Mouse (Mus musculus) lung, postnatal 0 days (tissue): ENCODE results near the gene N4bp2l2. TPM values are rescaled to one million over a fixed set of nuclear protein-coding genes. Genes with fewer than 3 reads are reported as not detected.

Experiments
- ATAC-seq: fragments of 200-750 bp; cut with Nextera tagmentation; 2 replicates; pipeline ENCODE4 v1.8.0; 2017; ENCODE audit warnings: moderate library complexity
- DNase-seq: peaks from one replicate; pipeline ENCODE4 v3.0.0-alpha.2; 2016; ENCODE audit warnings: low spot score
- H3K27ac ChIP-seq: fragments of 300-500 bp; sonication (generic); 2 replicates; pipeline ENCODE4 v1.5.1; 2014; ENCODE audit warnings: antibody characterized with exemption, mild to moderate bottlenecking, low read length, mixed read lengths
- H3K27me3 ChIP-seq: fragments of 300-500 bp; sonication (generic); replicated peaks from 2 replicates; pipeline ENCODE4 v1.6.1; 2014; ENCODE audit warnings: low read length, mixed read lengths; ENCODE audit not compliant: insufficient read depth
- H3K36me3 ChIP-seq: fragments of 300-500 bp; sonication (generic); 2 replicates; pipeline ENCODE4 v1.6.1; 2014; ENCODE audit warnings: low read length, mixed read lengths; ENCODE audit not compliant: insufficient read depth
- H3K4me1 ChIP-seq: fragments of 300-500 bp; sonication (generic); 2 replicates; pipeline ENCODE4 v1.6.1; 2014; ENCODE audit warnings: antibody characterized with exemption, low read depth, low read length, mixed read lengths; ENCODE audit not compliant: insufficient read depth
- H3K4me2 ChIP-seq: fragments of 300-500 bp; sonication (generic); replicated peaks from 2 replicates; pipeline ENCODE4 v1.6.1; 2014; ENCODE audit warnings: low read depth, mild to moderate bottlenecking, low read length, moderate library complexity, mixed read lengths
- H3K4me3 ChIP-seq: fragments of 300-500 bp; sonication (generic); 2 replicates; pipeline ENCODE4 v1.5.1; 2014; ENCODE audit warnings: low read depth, low read length
- H3K9ac ChIP-seq: fragments of 300-500 bp; sonication (generic); replicated peaks from 2 replicates; pipeline ENCODE4 v1.6.1; 2014; ENCODE audit warnings: low read depth, mild to moderate bottlenecking
- H3K9me3 ChIP-seq: fragments of 300-500 bp; sonication (generic); 2 replicates; pipeline ENCODE4 v1.6.1; 2016; ENCODE audit warnings: low read length, mixed read lengths
- CTCF ChIP-seq: IDR thresholded peaks from 2 replicates; pipeline ENCODE4 v1.5.1; 2016; ENCODE audit warnings: antibody characterized with exemption, mild to moderate bottlenecking
- EP300 ChIP-seq: IDR thresholded peaks from 2 replicates; pipeline ENCODE4 v1.6.1; 2016; ENCODE audit warnings: antibody characterized with exemption, mild to moderate bottlenecking, control low read depth
- WGBS: fragments of 180-500 bp; shearing (Covaris S2); extraction: QIAGEN DNeasy Blood & Tissue Kit; methylation state at CpG from one replicate; pipeline ENCODE4 v1.1.7; 2014; 5-methylcytosine and 5-hydroxymethylcytosine counted together
- polyA plus RNA-seq: library from polyadenylated mRNA; unstranded; fragments of >200 nt; fragmentation: Nextera tagmentation; extraction: Ambion mirVana; gene quantifications from 2 replicates; pipeline ENCODE4 v1.2.1, GENCODE M21; 2015

Gene N4bp2l2
- polyA plus RNA-seq, 1 experiment from 2014 or later: 36.7 TPM

DNA sequence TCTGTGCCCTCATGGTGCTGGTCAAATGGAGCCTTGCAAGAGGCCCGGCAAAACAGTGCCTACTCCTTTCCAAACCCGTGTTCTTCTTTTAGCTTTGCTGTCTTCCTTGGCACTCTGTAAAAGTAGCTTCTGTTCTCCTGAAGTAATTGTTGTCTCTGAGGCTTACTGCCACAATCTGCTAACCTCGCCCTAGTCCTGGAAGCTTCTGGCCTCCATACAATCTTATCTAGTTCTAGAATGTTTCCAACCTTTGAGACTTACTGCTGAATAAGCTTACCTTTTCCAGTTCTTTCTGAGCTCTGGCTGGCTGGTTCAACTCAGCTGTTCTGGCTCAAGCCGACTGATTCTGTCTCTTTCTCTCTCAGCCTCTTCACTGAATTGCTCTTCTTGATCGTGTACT, 104.2 kb downstream of the N4bp2l2 start:
- ATAC-seq (no peak), DNase-seq (no peak)
- WGBS: 93% methylated on average over 5 of the region's 5 CpGs

DNA sequence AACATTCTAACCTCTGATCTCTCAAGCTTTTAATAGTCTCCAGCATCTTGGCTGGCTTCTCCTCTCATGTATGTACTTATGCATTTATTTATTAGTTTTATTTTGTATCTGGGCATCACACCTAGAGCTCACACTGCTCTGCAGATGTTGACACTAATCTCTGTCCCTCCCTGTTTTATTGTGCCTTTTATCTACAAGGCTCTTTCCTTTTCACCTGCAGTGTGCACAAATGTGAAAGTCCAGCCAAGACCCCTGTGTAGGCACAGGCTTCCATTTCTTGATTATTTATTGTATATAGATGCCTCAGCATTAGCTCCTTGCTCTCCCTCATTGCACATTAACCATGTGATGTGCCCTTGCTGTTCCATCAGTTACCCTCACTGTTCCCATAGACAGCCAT, 104.6 kb downstream of the N4bp2l2 start:
- H3K27ac ChIP-seq: no peak overlapping the region
- H3K9ac ChIP-seq: no peak overlapping the region
- DNase-seq (no peak), ATAC-seq (no peak)
- H3K4me3 ChIP-seq: no peak overlapping the region
- 0 out of 2 replicates have a peak, but pooled peaks cover 7% of the 10 kb centered on the region for H3K36me3 ChIP-seq
- TF ChIP-seq CTCF (no peak), EP300 (no peak)
- no peak overlapping the region for H3K4me2 ChIP-seq
- H3K9me3 ChIP-seq: no peaks in the 10 kb centered on the region
- H3K4me1 ChIP-seq: no peaks in the 10 kb centered on the region
- H3K27me3 ChIP-seq: no peaks in the 10 kb centered on the region

More for the DNA sequence above, 104.2 kb downstream of the N4bp2l2 start:
- H3K4me2 ChIP-seq: no peak overlapping the region
- no peaks in the 10 kb centered on the region for H3K4me1 ChIP-seq
- no peak overlapping the region for H3K4me3 ChIP-seq
- no peak overlapping the region for H3K27ac ChIP-seq
- H3K27me3 ChIP-seq: no peaks in the 10 kb centered on the region
- no peaks in the 10 kb centered on the region for H3K9me3 ChIP-seq
- 0 out of 2 replicates have a peak, but pooled peaks cover 7% of the 10 kb centered on the region for H3K36me3 ChIP-seq
- no peak for TF ChIP-seq EP300
- no peak for TF ChIP-seq CTCF
- H3K9ac ChIP-seq: no peak overlapping the region

DNA sequence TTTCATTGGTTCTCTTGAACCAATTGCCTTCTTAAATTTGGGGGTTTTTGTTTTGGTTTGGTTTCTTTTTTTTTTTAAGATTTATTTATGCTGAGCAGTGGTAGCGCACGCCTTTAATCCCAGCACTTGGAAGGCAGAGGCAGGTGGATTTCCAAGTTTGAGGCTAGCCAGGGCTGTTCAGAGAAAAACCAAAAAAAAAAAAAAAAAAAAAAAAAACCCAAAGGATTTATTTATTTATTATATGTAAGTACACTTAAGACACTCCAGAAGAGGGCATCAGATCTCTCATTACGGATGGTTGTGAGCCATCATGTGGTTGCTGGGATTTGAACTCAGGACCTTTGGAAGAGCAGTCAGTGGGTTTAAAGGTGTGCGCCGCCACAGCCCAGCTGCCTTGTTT, 105.1 kb downstream of the N4bp2l2 start:
- Histone ChIP-seq H3K27me3 (no peaks in the 10 kb centered on the region), H3K27ac (no peak overlapping the region), H3K9me3 (no peaks in the 10 kb centered on the region), H3K36me3 (0 out of 2 replicates have a peak, but pooled peaks cover 7% of the 10 kb centered on the region), H3K4me1 (no peaks in the 10 kb centered on the region), H3K4me2 (no peak overlapping the region), H3K9ac (no peak overlapping the region), H3K4me3 (no peak overlapping the region)
- ATAC-seq: no peak
- WGBS: 88% methylated on average over 5 of the region's 5 CpGs
- TF ChIP-seq EP300 (no peak), CTCF (no peak)
- DNase-seq: no peak

DNA sequence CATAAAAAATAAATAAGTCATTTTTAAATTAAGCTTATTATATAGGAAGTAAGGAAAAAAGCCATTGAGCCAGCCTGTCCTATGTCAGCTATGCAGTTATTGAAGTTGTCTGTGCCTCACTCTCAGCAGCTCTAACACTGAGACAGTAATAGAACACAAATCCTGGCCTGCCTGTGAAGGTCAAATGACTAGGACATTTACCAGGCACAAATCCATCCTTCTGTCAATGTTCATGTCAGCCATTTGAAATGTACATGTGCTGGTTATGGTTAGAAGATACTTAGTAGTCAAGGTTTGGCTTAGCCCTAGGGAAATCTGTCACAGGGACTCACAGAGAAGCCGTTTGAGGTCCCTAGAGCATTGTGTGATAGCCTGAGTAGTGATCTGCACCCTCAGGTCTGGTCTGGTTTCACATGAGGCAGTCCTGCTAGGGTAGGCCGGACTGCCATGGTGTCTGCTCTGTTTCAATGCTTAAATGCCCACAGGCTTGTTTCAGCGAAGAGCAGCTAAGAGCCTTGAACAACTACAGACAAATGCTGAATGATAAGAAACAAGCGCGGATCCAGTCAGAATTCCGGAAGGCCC, 106.4 kb downstream of the N4bp2l2 start:
- no peak for ATAC-seq
- H3K9me3 ChIP-seq: no peaks in the 10 kb centered on the region
- H3K36me3 ChIP-seq: 0 out of 2 replicates have a peak, but pooled peaks cover 7% of the 10 kb centered on the region
- no peak overlapping the region for H3K27ac ChIP-seq
- no peaks in the 10 kb centered on the region for H3K4me1 ChIP-seq
- no peaks in the 10 kb centered on the region for H3K27me3 ChIP-seq
- 91% methylated on average over 6 of the region's 6 CpGs for WGBS
- DNase-seq: no peak
- H3K9ac ChIP-seq: no peak overlapping the region
- no peak for TF ChIP-seq EP300
- TF ChIP-seq CTCF: no peak
- H3K4me3 ChIP-seq: no peak overlapping the region
- no peak overlapping the region for H3K4me2 ChIP-seq

Other genes starting within 250 kb of the N4bp2l2 start
- not detected in 2 replicates for gene Zar1l, start 148.0 kb downstream of the N4bp2l2 start, polyA plus RNA-seq
- 5.3 and 6.5 TPM in 2 replicates for gene Brca2, start 143.6 kb downstream of the N4bp2l2 start, polyA plus RNA-seq
- gene N4bp2l1, start 69.0 kb downstream of the N4bp2l2 start, polyA plus RNA-seq: 14.0 and 15.2 TPM in 2 replicates
- 10.2 and 13.6 TPM in 2 replicates for gene Pds5b, start 7.6 kb upstream of the N4bp2l2 start, polyA plus RNA-seq